ENCODE assay signal across 12 mouse cellular contexts in genomic region chr1:164814243-164814642, GRCm38 (mm10). TPM values are rescaled to one million over a fixed set of nuclear protein-coding genes. Genes with fewer than 3 reads are reported as not detected.
DNase-seq lines count a peak whose midpoint lies in the region; ATAC-seq and TF ChIP-seq lines count a peak whose summit lies in the region.
"Had no signal": no experiment of that assay in that cellular context is flagged by ENCODE, and none has a peak within 500 bp of the region (broad histone marks: within the 10 kb centered on the region; RNA-seq: fewer than 3 reads in every experiment).

No protein-coding gene starts in this region.

- ATAC-seq in hindbrain, embryonic 14.5 days (ENCODE audit: low FRiP score): peak; percentile 35; the same call in 1 of the 2 replicates
- ATAC-seq in hindbrain, embryonic 12.5 days (ENCODE audit: low FRiP score): no peak
- peak; percentile 65 for ATAC-seq in megakaryocyte progenitor cell, adult 5-6 weeks (replicated peaks; ENCODE audit: poor library complexity)
- ATAC-seq: intestine, embryonic 15.5 days had no signal

- DNase-seq in hindbrain, embryonic 14.5 days (ENCODE audit: low spot score): no peak
- DNase-seq in brain, embryonic 14.5 days (ENCODE audit: low read depth): peak; percentile 58
- peak; percentile 42 to 65 for DNase-seq in cerebellum, postnatal 14 days
- DNase-seq in left cerebral cortex, postnatal 10 days (ENCODE audit: extremely low spot score in 1 of 2, low spot score in 2 of 2): no peak
- DNase-seq in kidney, adult 9 months: no peak
- DNase-seq: layer of hippocampus, postnatal 36 days; lung, embryonic 14.5 days; thymus, postnatal 36 days had no signal

- no peaks in the 10 kb centered on the region for H3K9me3 ChIP-seq in hindbrain, embryonic 14.5 days (ENCODE audit: control insufficient read depth, low read length)
- H3K9me3 ChIP-seq in hindbrain, embryonic 12.5 days (replicated peaks): no peaks in the 10 kb centered on the region
- H3K9me3 ChIP-seq: intestine, embryonic 15.5 days had no signal

- H3K36me3 ChIP-seq in hindbrain, embryonic 14.5 days (replicated peaks; ENCODE audit: control insufficient read depth, insufficient read depth): no peaks in the 10 kb centered on the region
- no peaks in the 10 kb centered on the region for H3K36me3 ChIP-seq in hindbrain, embryonic 12.5 days
- H3K36me3 ChIP-seq: intestine, embryonic 15.5 days had no signal

- no peak for TF ChIP-seq CTCF in brain, embryonic 14.5 days (IDR thresholded peaks at IDR 0.05; ENCODE audit: borderline replicate concordance, extremely low read depth, insufficient read depth, insufficient read length)

- WGBS in hindbrain, embryonic 14.5 days: 52% methylated on average over 2 of the region's 2 CpGs
- WGBS in hindbrain, embryonic 12.5 days: 72% methylated on average over 2 of the region's 2 CpGs

- H3K27ac ChIP-seq in hindbrain, embryonic 14.5 days: no peak overlapping the region
- no peak overlapping the region for H3K27ac ChIP-seq in hindbrain, embryonic 12.5 days
- H3K27ac ChIP-seq: intestine, embryonic 15.5 days had no signal

- no peak overlapping the region for H3K4me2 ChIP-seq in hindbrain, embryonic 14.5 days (replicated peaks)
- no peak overlapping the region for H3K4me2 ChIP-seq in hindbrain, embryonic 12.5 days (replicated peaks)
- H3K4me2 ChIP-seq: intestine, embryonic 15.5 days; lung, embryonic 14.5 days had no signal

- intact Hi-C loops in left cerebral cortex, postnatal 10 days (cut with DNase I): no loop called here

- H3K4me3 ChIP-seq in hindbrain, embryonic 14.5 days (replicated peaks; ENCODE audit: low read length): no peak overlapping the region
- H3K4me3 ChIP-seq in hindbrain, embryonic 12.5 days: no peak overlapping the region
- H3K4me3 ChIP-seq: intestine, embryonic 15.5 days had no signal

- no peak overlapping the region for H3K9ac ChIP-seq in hindbrain, embryonic 14.5 days
- no peak overlapping the region for H3K9ac ChIP-seq in hindbrain, embryonic 12.5 days
- H3K9ac ChIP-seq: intestine, embryonic 15.5 days; lung, embryonic 14.5 days had no signal

- no peak for TF ChIP-seq POLR2A in brain, embryonic 14.5 days (IDR thresholded peaks at IDR 0.05; ENCODE audit: borderline replicate concordance, extremely low read depth, insufficient read depth, insufficient read length, poor library complexity, severe bottlenecking)

- 0 out of 2 replicates have a peak, but pooled peaks cover 3% of the 10 kb centered on the region for H3K4me1 ChIP-seq in hindbrain, embryonic 14.5 days (replicated peaks; ENCODE audit: control insufficient read depth, insufficient read depth, low read length)
- H3K4me1 ChIP-seq in hindbrain, embryonic 12.5 days: no peaks in the 10 kb centered on the region; the same call in 1 of the 2 replicates
- H3K4me1 ChIP-seq: intestine, embryonic 15.5 days had no signal

- no peaks in the 10 kb centered on the region for H3K27me3 ChIP-seq in hindbrain, embryonic 14.5 days (ENCODE audit: control insufficient read depth, insufficient read depth, low read length)
- no peaks in the 10 kb centered on the region for H3K27me3 ChIP-seq in hindbrain, embryonic 12.5 days
- H3K27me3 ChIP-seq: intestine, embryonic 15.5 days had no signal

RNA-seq across cellular contexts. Expression of gene Dpt, which starts 17.8 kb away (rescaled TPM):
- polyA plus RNA-seq in hindbrain, embryonic 14.5 days (2014; fragmentation: Nextera tagmentation; extraction: Ambion mirVana): 0.55 and 0.70 TPM in 2 replicates
- 0.28 and 0.78 TPM in 2 replicates for polyA plus RNA-seq in hindbrain, embryonic 12.5 days (2016; fragmentation: Nextera tagmentation; extraction: Ambion mirVana)
- 2.1 and 3.0 TPM in 2 replicates for polyA plus RNA-seq in brain, embryonic 14.5 days (2012; rRNA removed)
- total RNA-seq in megakaryocyte progenitor cell, adult 5-6 weeks (2015): not detected in 2 replicates
- not detected in 2 replicates for total RNA-seq in megakaryocyte progenitor cell, adult 5-6 weeks (2017)
- under 1 TPM in 1 of 2 experiments, not detected in 1; 0.47 TPM for total RNA-seq in left cerebral cortex, postnatal 10 days (2021)
- total RNA-seq: MEL had no signal

Comparison
In these comparisons a context has a peak if more than half of its experiments do, and no peak if none do; other contexts are left out.
1. DNase-seq: peak in brain, embryonic 14.5 days (single experiment) and cerebellum, postnatal 14 days (2 of 2); none in hindbrain, embryonic 14.5 days (single experiment), left cerebral cortex, postnatal 10 days (0 of 2) and kidney, adult 9 months (single experiment).